Mouse (Mus musculus): ENCODE data around the gene Zbtb16. TPM values are rescaled to one million over a fixed set of nuclear protein-coding genes. Genes with fewer than 3 reads are reported as not detected.

Zbtb16 gene
- polyA plus RNA-seq, 1 experiment from 2014 or later: 3.0 TPM

GRCm38 (mm10) chr9:48613221-48613620 is 222.8 kb downstream of the Zbtb16 start:
- 80% methylated on average over 4 of the region's 4 CpGs for WGBS
- DNase-seq (ENCODE audit: low spot score): no peak

GRCm38 (mm10) chr9:48612542-48612941 is 223.5 kb downstream of the Zbtb16 start:
- H3K9ac ChIP-seq (replicated peaks; ENCODE audit: low read length): no peak overlapping the region
- ATAC-seq (replicated peaks; ENCODE audit: insufficient number of reproducible peaks, low FRiP score, low TSS enrichment, low read depth): no peak
- no peak overlapping the region for H3K4me2 ChIP-seq (ENCODE audit: low read depth, low read length)
- no peaks in the 10 kb centered on the region for H3K4me1 ChIP-seq (ENCODE audit: control insufficient read depth, insufficient read depth, low read length)
- no peak overlapping the region for H3K4me3 ChIP-seq (ENCODE audit: low read depth, low read length)
- H3K27ac ChIP-seq (replicated peaks; ENCODE audit: low read depth, low read length): no peak overlapping the region
- H3K36me3 ChIP-seq (replicated peaks; ENCODE audit: control insufficient read depth, insufficient read depth, low read depth, low read length): no peaks in the 10 kb centered on the region
- H3K27me3 ChIP-seq (ENCODE audit: control insufficient read depth, insufficient read depth, low read length): no peaks in the 10 kb centered on the region
- no peak for DNase-seq (ENCODE audit: low spot score)
- WGBS: 86% methylated on average over 5 of the region's 5 CpGs
- H3K9me3 ChIP-seq (replicated peaks; ENCODE audit: control insufficient read depth, low read length): no peaks in the 10 kb centered on the region

More at GRCm38 (mm10) chr9:48613221-48613620, 222.8 kb downstream of the Zbtb16 start:
- H3K9ac ChIP-seq (replicated peaks; ENCODE audit: low read length): no peak overlapping the region
- no peaks in the 10 kb centered on the region for H3K9me3 ChIP-seq (replicated peaks; ENCODE audit: control insufficient read depth, low read length)
- no peak overlapping the region for H3K27ac ChIP-seq (replicated peaks; ENCODE audit: low read depth, low read length)
- no peak overlapping the region for H3K4me3 ChIP-seq (ENCODE audit: low read depth, low read length)
- ATAC-seq (replicated peaks; ENCODE audit: insufficient number of reproducible peaks, low FRiP score, low TSS enrichment, low read depth): no peak
- H3K4me2 ChIP-seq (ENCODE audit: low read depth, low read length): no peak overlapping the region
- no peaks in the 10 kb centered on the region for H3K27me3 ChIP-seq (ENCODE audit: control insufficient read depth, insufficient read depth, low read length)
- H3K36me3 ChIP-seq (replicated peaks; ENCODE audit: control insufficient read depth, insufficient read depth, low read depth, low read length): no peaks in the 10 kb centered on the region
- H3K4me1 ChIP-seq (ENCODE audit: control insufficient read depth, insufficient read depth, low read length): no peaks in the 10 kb centered on the region

DNA sequence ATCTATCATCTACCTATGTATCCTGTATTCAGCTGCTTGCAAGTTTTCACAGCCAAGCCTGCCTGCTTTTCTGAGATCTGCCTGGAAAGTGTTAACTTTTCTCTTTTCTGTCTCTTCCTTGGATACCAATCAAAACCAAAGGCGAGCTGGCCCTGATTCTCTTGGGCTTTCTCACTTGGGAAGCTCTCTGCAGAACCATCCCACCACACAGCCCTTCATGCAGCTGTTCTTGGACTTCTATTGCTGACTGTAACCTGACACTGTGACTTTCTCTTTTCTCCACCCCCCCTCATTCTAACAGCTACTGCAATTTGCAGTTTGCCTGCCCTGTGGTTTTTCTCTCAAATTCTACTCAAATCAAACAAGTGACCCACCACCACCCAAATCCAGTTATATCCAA is 225.0 kb downstream of the Zbtb16 start:
- H3K36me3 ChIP-seq (replicated peaks; ENCODE audit: control insufficient read depth, insufficient read depth, low read depth, low read length): no peaks in the 10 kb centered on the region
- H3K27me3 ChIP-seq (ENCODE audit: control insufficient read depth, insufficient read depth, low read length): no peaks in the 10 kb centered on the region
- no peak for ATAC-seq (replicated peaks; ENCODE audit: insufficient number of reproducible peaks, low FRiP score, low TSS enrichment, low read depth)
- no peak for DNase-seq (ENCODE audit: low spot score)
- no peaks in the 10 kb centered on the region for H3K9me3 ChIP-seq (replicated peaks; ENCODE audit: control insufficient read depth, low read length)
- 27% methylated on average over 1 of the region's 1 CpGs for WGBS
- no peak overlapping the region for H3K27ac ChIP-seq (replicated peaks; ENCODE audit: low read depth, low read length)
- no peaks in the 10 kb centered on the region for H3K4me1 ChIP-seq (ENCODE audit: control insufficient read depth, insufficient read depth, low read length)
- no peak overlapping the region for H3K4me2 ChIP-seq (ENCODE audit: low read depth, low read length)
- H3K9ac ChIP-seq (replicated peaks; ENCODE audit: low read length): no peak overlapping the region
- H3K4me3 ChIP-seq (ENCODE audit: low read depth, low read length): no peak overlapping the region

DNA sequence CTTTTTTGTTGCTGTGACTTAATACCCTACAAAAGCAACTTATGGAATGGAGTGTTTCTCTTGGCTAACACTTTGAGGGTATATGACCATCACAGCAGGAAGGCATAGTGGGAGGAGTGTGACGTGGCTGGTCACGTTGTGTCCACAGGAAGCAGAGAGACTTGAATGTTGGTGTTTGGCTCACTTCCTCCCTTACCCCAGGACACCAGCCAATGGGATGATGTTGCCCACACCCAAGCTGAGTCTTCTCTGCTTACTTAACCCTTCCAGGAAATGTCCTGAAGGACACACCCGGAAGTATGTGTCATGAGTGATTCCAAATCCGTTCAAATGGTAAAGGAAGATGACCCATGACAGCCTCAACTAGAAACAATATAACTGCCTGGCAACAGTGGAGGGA is 226.3 kb downstream of the Zbtb16 start:
- H3K4me1 ChIP-seq (ENCODE audit: control insufficient read depth, insufficient read depth, low read length): no peaks in the 10 kb centered on the region
- H3K9me3 ChIP-seq (replicated peaks; ENCODE audit: control insufficient read depth, low read length): no peaks in the 10 kb centered on the region
- H3K4me3 ChIP-seq (ENCODE audit: low read depth, low read length): no peak overlapping the region
- H3K27me3 ChIP-seq (ENCODE audit: control insufficient read depth, insufficient read depth, low read length): no peaks in the 10 kb centered on the region
- H3K36me3 ChIP-seq (replicated peaks; ENCODE audit: control insufficient read depth, insufficient read depth, low read depth, low read length): no peaks in the 10 kb centered on the region
- DNase-seq (ENCODE audit: low spot score): no peak
- no peak overlapping the region for H3K27ac ChIP-seq (replicated peaks; ENCODE audit: low read depth, low read length)
- ATAC-seq (replicated peaks; ENCODE audit: insufficient number of reproducible peaks, low FRiP score, low TSS enrichment, low read depth): no peak
- 75% methylated on average over 4 of the region's 4 CpGs for WGBS
- no peak overlapping the region for H3K4me2 ChIP-seq (ENCODE audit: low read depth, low read length)
- H3K9ac ChIP-seq (replicated peaks; ENCODE audit: low read length): no peak overlapping the region

DNA sequence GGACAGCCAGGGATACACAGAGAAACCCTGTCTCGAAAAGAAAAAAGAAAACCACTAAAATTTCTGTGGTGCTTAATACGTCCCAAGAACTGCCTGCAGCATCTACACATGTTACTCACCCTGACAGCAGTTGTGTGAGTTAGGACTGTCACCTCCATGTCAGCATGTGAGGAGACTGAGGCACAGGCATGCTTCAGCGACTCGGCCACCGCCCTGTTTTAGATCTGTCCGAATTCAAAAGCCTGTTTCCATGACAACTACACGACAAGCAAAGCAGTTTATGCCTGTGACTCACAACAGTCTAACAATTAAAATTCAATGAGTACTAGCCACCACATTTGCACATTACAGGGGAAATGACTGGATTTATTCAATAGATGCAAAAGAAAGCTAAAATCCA is 228.6 kb downstream of the Zbtb16 start:
- WGBS: 71% methylated on average over 7 of the region's 7 CpGs

GRCm38 (mm10) chr9:48606171-48606570 is 229.9 kb downstream of the Zbtb16 start:
- no peaks in the 10 kb centered on the region for H3K36me3 ChIP-seq (replicated peaks; ENCODE audit: control insufficient read depth, insufficient read depth, low read depth, low read length)
- H3K9ac ChIP-seq (replicated peaks; ENCODE audit: low read length): no peak overlapping the region
- ATAC-seq (replicated peaks; ENCODE audit: insufficient number of reproducible peaks, low FRiP score, low TSS enrichment, low read depth) (no peak), DNase-seq (ENCODE audit: low spot score) (no peak)
- H3K27me3 ChIP-seq (ENCODE audit: control insufficient read depth, insufficient read depth, low read length): no peaks in the 10 kb centered on the region
- 91% methylated on average over 7 of the region's 7 CpGs for WGBS
- H3K27ac ChIP-seq (replicated peaks; ENCODE audit: low read depth, low read length): no peak overlapping the region
- no peaks in the 10 kb centered on the region for H3K9me3 ChIP-seq (replicated peaks; ENCODE audit: control insufficient read depth, low read length)
- no peak overlapping the region for H3K4me3 ChIP-seq (ENCODE audit: low read depth, low read length)
- no peaks in the 10 kb centered on the region for H3K4me1 ChIP-seq (ENCODE audit: control insufficient read depth, insufficient read depth, low read length)
- H3K4me2 ChIP-seq (ENCODE audit: low read depth, low read length): no peak overlapping the region

More for the DNA sequence above, 228.6 kb downstream of the Zbtb16 start:
- Histone ChIP-seq H3K4me3 (ENCODE audit: low read depth, low read length) (no peak overlapping the region), H3K4me1 (ENCODE audit: control insufficient read depth, insufficient read depth, low read length) (no peaks in the 10 kb centered on the region), H3K27ac (replicated peaks; ENCODE audit: low read depth, low read length) (no peak overlapping the region), H3K4me2 (ENCODE audit: low read depth, low read length) (no peak overlapping the region), H3K9me3 (replicated peaks; ENCODE audit: control insufficient read depth, low read length) (no peaks in the 10 kb centered on the region), H3K9ac (replicated peaks; ENCODE audit: low read length) (no peak overlapping the region), H3K36me3 (replicated peaks; ENCODE audit: control insufficient read depth, insufficient read depth, low read depth, low read length) (no peaks in the 10 kb centered on the region), H3K27me3 (ENCODE audit: control insufficient read depth, insufficient read depth, low read length) (no peaks in the 10 kb centered on the region)
- DNase-seq (ENCODE audit: low spot score): no peak
- no peak for ATAC-seq (replicated peaks; ENCODE audit: insufficient number of reproducible peaks, low FRiP score, low TSS enrichment, low read depth)

- Histone ChIP-seq H3K36me3 (replicated peaks; ENCODE audit: control insufficient read depth, insufficient read depth, low read depth, low read length) (no peaks in the 10 kb centered on the region), H3K9ac (replicated peaks; ENCODE audit: low read length) (no peak overlapping the region), H3K4me3 (ENCODE audit: low read depth, low read length) (no peak overlapping the region), H3K27ac (replicated peaks; ENCODE audit: low read depth, low read length) (no peak overlapping the region), H3K27me3 (ENCODE audit: control insufficient read depth, insufficient read depth, low read length) (no peaks in the 10 kb centered on the region), H3K4me2 (ENCODE audit: low read depth, low read length) (no peak overlapping the region), H3K9me3 (replicated peaks; ENCODE audit: control insufficient read depth, low read length) (no peaks in the 10 kb centered on the region), H3K4me1 (ENCODE audit: control insufficient read depth, insufficient read depth, low read length) (no peaks in the 10 kb centered on the region)
- DNase-seq (ENCODE audit: low spot score): no peak
- no peak for ATAC-seq (replicated peaks; ENCODE audit: insufficient number of reproducible peaks, low FRiP score, low TSS enrichment, low read depth)
- 91% methylated on average over 5 of the region's 5 CpGs for WGBS
Observed at GRCm38 (mm10) chr9:48605697-48606096, 230.3 kb downstream of the Zbtb16 start.

DNA sequence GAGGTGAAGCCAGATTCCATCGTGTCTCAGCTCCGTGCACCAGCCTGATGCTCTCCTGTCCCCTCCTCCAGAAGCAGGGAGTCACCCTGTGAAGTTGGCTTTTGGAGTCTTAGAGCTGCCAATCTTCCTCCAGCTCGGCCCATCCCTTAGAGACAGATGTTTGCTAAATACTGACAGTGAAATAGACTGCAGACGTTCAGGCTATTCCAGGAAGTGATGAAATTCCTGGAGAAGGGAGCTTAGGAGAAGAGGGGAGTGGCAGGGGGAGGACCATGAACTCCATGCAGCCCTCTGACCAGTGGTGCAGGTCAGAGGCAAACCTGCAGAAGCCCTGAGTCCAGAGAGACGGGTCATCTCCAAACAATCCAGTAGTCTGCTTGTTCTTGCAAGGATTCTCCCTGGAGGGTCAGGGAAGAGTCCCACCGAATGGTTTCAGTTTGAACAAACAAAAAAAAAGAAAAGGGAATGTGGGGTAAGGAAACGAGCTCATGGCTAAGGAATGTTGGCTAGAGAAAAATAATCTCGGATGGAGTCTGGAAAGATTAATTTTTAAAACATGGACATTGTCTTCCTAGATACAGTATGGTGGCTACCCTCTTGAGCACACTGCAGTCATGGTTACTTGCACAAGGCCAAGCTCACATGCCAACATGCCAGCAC is 231.0 kb downstream of the Zbtb16 start, which contains the start of gene Nnmt:
Nnmt (minus strand) TSS at position 215 of the 660 bp plus-strand sequence.
- H3K4me3 ChIP-seq (ENCODE audit: low read depth, low read length): no peak within 1 kb of the TSS
- H3K9me3 ChIP-seq (replicated peaks; ENCODE audit: control insufficient read depth, low read length): no peaks in the 10 kb centered on the region
- no peak for ATAC-seq (replicated peaks; ENCODE audit: insufficient number of reproducible peaks, low FRiP score, low TSS enrichment, low read depth)
- H3K4me2 ChIP-seq (ENCODE audit: low read depth, low read length): no peak within 1 kb of the TSS
- no peak within 1 kb of the TSS for H3K9ac ChIP-seq (replicated peaks; ENCODE audit: low read length)
- no peak for DNase-seq (ENCODE audit: low spot score)
- no peaks in the 10 kb centered on the region for H3K4me1 ChIP-seq (ENCODE audit: control insufficient read depth, insufficient read depth, low read length)
- 34% methylated on average over 8 of the region's 8 CpGs for WGBS
- no peaks in the 10 kb centered on the region for H3K36me3 ChIP-seq (replicated peaks; ENCODE audit: control insufficient read depth, insufficient read depth, low read depth, low read length)
- 0 out of 2 replicates have a peak within 1 kb of the TSS, but pooled peaks have one; percentile 6 for H3K27ac ChIP-seq (replicated peaks; ENCODE audit: low read depth, low read length)
- H3K27me3 ChIP-seq (ENCODE audit: control insufficient read depth, insufficient read depth, low read length): no peaks in the 10 kb centered on the region

Data from embryonic facial prominence, embryonic 11.5 days (tissue).